17 mouse cellular contexts compared by ENCODE assay signal in the genomic region with DNA sequence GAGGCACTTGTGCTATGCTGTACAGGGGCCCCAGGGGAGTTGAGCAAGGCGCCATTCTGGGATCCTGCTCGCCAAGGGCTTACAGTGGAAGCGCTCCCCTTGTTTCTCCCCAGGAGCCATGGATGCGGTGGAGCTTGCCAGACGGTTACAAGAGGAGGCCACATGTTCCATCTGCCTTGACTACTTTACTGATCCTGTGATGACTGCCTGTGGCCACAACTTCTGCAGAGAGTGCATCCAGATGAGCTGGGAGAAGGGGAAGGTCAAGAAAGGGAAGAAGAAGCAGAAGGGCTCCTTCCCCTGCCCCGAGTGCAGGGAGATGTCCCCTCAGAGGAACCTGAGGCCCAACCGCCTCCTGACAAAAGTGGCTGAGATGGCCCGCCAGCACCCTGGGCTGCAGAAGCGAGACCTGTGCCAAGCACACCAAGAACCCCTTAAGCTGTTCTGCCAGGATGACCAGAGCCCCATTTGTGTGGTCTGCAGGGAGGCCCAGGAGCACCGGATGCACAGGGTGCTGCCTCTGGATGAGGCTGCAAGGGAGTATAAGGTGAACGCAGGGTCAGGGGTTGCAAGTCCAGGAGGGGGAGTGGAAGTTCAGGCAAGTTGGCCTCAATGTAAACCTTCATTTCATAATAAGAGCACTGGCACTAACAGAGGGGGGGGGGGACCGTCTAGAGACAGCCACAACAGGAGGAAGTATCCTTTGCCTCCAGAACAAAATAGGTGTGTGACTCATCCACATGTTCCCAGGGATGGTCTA. TPM values are rescaled to one million over a fixed set of nuclear protein-coding genes. Genes with fewer than 3 reads are reported as not detected.
DNase-seq lines count a peak whose midpoint lies in the region; ATAC-seq and TF ChIP-seq lines count a peak whose summit lies in the region.
"Had no signal": no experiment of that assay in that cellular context is flagged by ENCODE, and none has a peak within 500 bp of the region (broad histone marks: within the 10 kb centered on the region; RNA-seq: fewer than 3 reads in every experiment).

No protein-coding gene starts in this region.

- 0 out of 2 replicates have a peak overlapping the region, but pooled peaks have one; percentile 24 for H3K27ac ChIP-seq in hindbrain, embryonic 11.5 days (ENCODE audit: low read depth, low read length)
- H3K27ac ChIP-seq in hindbrain, embryonic 14.5 days: no peak overlapping the region
- no peak overlapping the region for H3K27ac ChIP-seq in testis, adult 2 months (ENCODE audit: control insufficient read depth, insufficient read depth, low read depth, low read length)
- no peak overlapping the region for H3K27ac ChIP-seq in hindbrain, embryonic 13.5 days
- H3K27ac ChIP-seq: limb, embryonic 15.5 days had no signal

- H3K36me3 ChIP-seq in hindbrain, embryonic 11.5 days (ENCODE audit: control insufficient read depth, insufficient read depth, low read length): no peaks in the 10 kb centered on the region
- no peaks in the 10 kb centered on the region; the same call in 1 of the 2 replicates for H3K36me3 ChIP-seq in hindbrain, embryonic 14.5 days (replicated peaks; ENCODE audit: control insufficient read depth, insufficient read depth)
- no peaks in the 10 kb centered on the region for H3K36me3 ChIP-seq in testis, adult 2 months (ENCODE audit: control insufficient read depth, insufficient read depth, low read length)
- peaks cover 22% of the 10 kb centered on the region for H3K36me3 ChIP-seq in hindbrain, embryonic 13.5 days

- H3K9me3 ChIP-seq in hindbrain, embryonic 11.5 days (ENCODE audit: control insufficient read depth, low read length): no peaks in the 10 kb centered on the region
- no peaks in the 10 kb centered on the region for H3K9me3 ChIP-seq in hindbrain, embryonic 14.5 days (ENCODE audit: control insufficient read depth, low read length)
- no peaks in the 10 kb centered on the region for H3K9me3 ChIP-seq in hindbrain, embryonic 13.5 days
- H3K9me3 ChIP-seq: limb, embryonic 15.5 days had no signal

- H3K9ac ChIP-seq in hindbrain, embryonic 11.5 days (ENCODE audit: low read depth, low read length): no peak overlapping the region
- no peak overlapping the region for H3K9ac ChIP-seq in hindbrain, embryonic 14.5 days
- H3K9ac ChIP-seq in hindbrain, embryonic 13.5 days: peak overlapping the region; percentile 53; the same call in 1 of the 2 replicates
- H3K9ac ChIP-seq: limb, embryonic 15.5 days had no signal

- TF ChIP-seq POLR2A in testis, adult 2 months (IDR thresholded peaks at IDR 0.05; ENCODE audit: control insufficient read depth, low read depth, low read length): no peak

- H3K4me3 ChIP-seq in hindbrain, embryonic 11.5 days (ENCODE audit: low read depth, low read length): no peak overlapping the region; the same call in 1 of the 2 replicates
- no peak overlapping the region for H3K4me3 ChIP-seq in hindbrain, embryonic 14.5 days (replicated peaks; ENCODE audit: low read length)
- H3K4me3 ChIP-seq in testis, adult 2 months (ENCODE audit: control insufficient read depth, low read depth, low read length): peak overlapping the region; percentile 76
- H3K4me3 ChIP-seq in hindbrain, embryonic 13.5 days: no peak overlapping the region
- H3K4me3 ChIP-seq: limb, embryonic 15.5 days had no signal

- ATAC-seq in hindbrain, embryonic 11.5 days (ENCODE audit: low FRiP score): no peak; the same call in 1 of the 2 replicates
- ATAC-seq in hindbrain, embryonic 14.5 days (ENCODE audit: low FRiP score): no peak
- ATAC-seq in hindbrain, embryonic 13.5 days (ENCODE audit: low FRiP score): no peak
- ATAC-seq: forebrain, embryonic 16.5 days had no signal

- 56% methylated on average over 12 of the region's 12 CpGs for WGBS in hindbrain, embryonic 11.5 days
- WGBS in hindbrain, embryonic 14.5 days: 43% methylated on average over 12 of the region's 12 CpGs
- 49% methylated on average over 12 of the region's 12 CpGs for WGBS in hindbrain, embryonic 13.5 days

- no peak overlapping the region for H3K4me2 ChIP-seq in hindbrain, embryonic 11.5 days (replicated peaks; ENCODE audit: low read depth, low read length)
- H3K4me2 ChIP-seq in hindbrain, embryonic 14.5 days (replicated peaks): no peak overlapping the region
- H3K4me2 ChIP-seq in hindbrain, embryonic 13.5 days: no peak overlapping the region
- H3K4me2 ChIP-seq: limb, embryonic 15.5 days had no signal

- H3K4me1 ChIP-seq in hindbrain, embryonic 11.5 days (replicated peaks; ENCODE audit: control insufficient read depth, insufficient read depth, low read length): 0 out of 2 replicates have a peak, but pooled peaks cover 2% of the 10 kb centered on the region
- no peaks in the 10 kb centered on the region for H3K4me1 ChIP-seq in hindbrain, embryonic 14.5 days (replicated peaks; ENCODE audit: control insufficient read depth, insufficient read depth, low read length)
- peaks cover 5% of the 10 kb centered on the region for H3K4me1 ChIP-seq in testis, adult 2 months (ENCODE audit: control insufficient read depth, insufficient read depth, low read length)
- H3K4me1 ChIP-seq in hindbrain, embryonic 13.5 days (replicated peaks): peaks cover 13% of the 10 kb centered on the region

- DNase-seq in hindbrain, embryonic 11.5 days (ENCODE audit: low spot score): no peak
- DNase-seq in hindbrain, embryonic 14.5 days (ENCODE audit: low spot score): no peak
- DNase-seq in testis, postnatal 14 days (ENCODE audit: low spot score): no peak
- peak; percentile 62 for DNase-seq in yolk sac, embryonic 10.5 days (ENCODE audit: low spot score)
- no peak for DNase-seq in left cerebral cortex, postnatal 25 days (ENCODE audit: low spot score in 2 of 2)
- DNase-seq in gastrocnemius, postnatal 10 days: no peak
- DNase-seq: adrenal gland, postnatal 10 days; cerebellum, postnatal 36 days; gastrocnemius, postnatal 36 days; kidney, postnatal 36 days; layer of hippocampus, postnatal 36 days; lung, postnatal 36 days had no signal

- intact Hi-C loops in left cerebral cortex, postnatal 25 days (cut with DNase I): loop anchor here (5.0 kb wide), 1 partner anchor 217 kb away; the partner anchor contains the start of gene Gjc2

- no peak for TF ChIP-seq CTCF in testis, adult 2 months (IDR thresholded peaks at IDR 0.05; ENCODE audit: control insufficient read depth, insufficient read depth, insufficient replicate concordance, low read depth, low read length)

- H3K27me3 ChIP-seq in hindbrain, embryonic 11.5 days (ENCODE audit: control insufficient read depth, insufficient read depth, low read length): peaks cover 6% of the 10 kb centered on the region
- no peaks in the 10 kb centered on the region; the same call in 1 of the 2 replicates for H3K27me3 ChIP-seq in hindbrain, embryonic 14.5 days (ENCODE audit: control insufficient read depth, insufficient read depth, low read length)
- H3K27me3 ChIP-seq in testis, adult 2 months (ENCODE audit: control insufficient read depth, insufficient read depth, low read length): no peaks in the 10 kb centered on the region
- peaks cover 8% of the 10 kb centered on the region; the same call in 1 of the 2 replicates for H3K27me3 ChIP-seq in hindbrain, embryonic 13.5 days

RNA-seq across cellular contexts. Expression of gene Hist3h2a, which starts 10.7 kb away (rescaled TPM):
- polyA plus RNA-seq in hindbrain, embryonic 11.5 days (2014; fragmentation: Nextera tagmentation; extraction: Ambion mirVana): 71.2 and 75.2 TPM in 2 replicates
- 86.9 and 94.9 TPM in 2 replicates for polyA plus RNA-seq in hindbrain, embryonic 14.5 days (2014; fragmentation: Nextera tagmentation; extraction: Ambion mirVana)
- 6.4 and 6.5 TPM in 2 replicates for polyA plus RNA-seq in testis, adult 2 months (2012; rRNA removed)
- 138 and 142 TPM in 2 replicates for polyA plus RNA-seq in hindbrain, embryonic 13.5 days (2015; fragmentation: Nextera tagmentation; extraction: Ambion mirVana)
- 10 to 100 TPM; 62.2 to 64.8 TPM for total RNA-seq in left cerebral cortex, postnatal 25 days (2021)
- total RNA-seq in gastrocnemius, postnatal 10 days (2021): 10 to 100 TPM; 25.1 to 25.6 TPM

RNA-seq across cellular contexts. Expression of gene Trim17, which starts 10.7 kb away (rescaled TPM):
- polyA plus RNA-seq in hindbrain, embryonic 11.5 days (2014; fragmentation: Nextera tagmentation; extraction: Ambion mirVana): 0.36 and 0.73 TPM in 2 replicates
- 0.76 and 1.1 TPM in 2 replicates for polyA plus RNA-seq in hindbrain, embryonic 14.5 days (2014; fragmentation: Nextera tagmentation; extraction: Ambion mirVana)
- 166 and 167 TPM in 2 replicates for polyA plus RNA-seq in testis, adult 2 months (2012; rRNA removed)
- 1.6 TPM in 2 replicates for polyA plus RNA-seq in hindbrain, embryonic 13.5 days (2015; fragmentation: Nextera tagmentation; extraction: Ambion mirVana)
- 1 to 10 TPM; 5.4 TPM for total RNA-seq in left cerebral cortex, postnatal 25 days (2021)
- under 1 TPM; 0.14 TPM for total RNA-seq in gastrocnemius, postnatal 10 days (2021)
- total RNA-seq: hematopoietic stem cell, adult 5-6 weeks had no signal

RNA-seq across cellular contexts. Expression of gene Trim11, which starts 12.7 kb away (rescaled TPM):
- polyA plus RNA-seq in hindbrain, embryonic 11.5 days (2014; fragmentation: Nextera tagmentation; extraction: Ambion mirVana): 15.7 and 18.2 TPM in 2 replicates
- 18.9 and 22.1 TPM in 2 replicates for polyA plus RNA-seq in hindbrain, embryonic 14.5 days (2014; fragmentation: Nextera tagmentation; extraction: Ambion mirVana)
- 44.1 and 48.9 TPM in 2 replicates for polyA plus RNA-seq in testis, adult 2 months (2012; rRNA removed)
- polyA plus RNA-seq in hindbrain, embryonic 13.5 days (2015; fragmentation: Nextera tagmentation; extraction: Ambion mirVana): 20.8 and 21.8 TPM in 2 replicates
- 10 to 100 TPM; 21.5 to 23.7 TPM for total RNA-seq in left cerebral cortex, postnatal 25 days (2021)
- 10 to 100 TPM; 11.1 to 15.4 TPM for total RNA-seq in gastrocnemius, postnatal 10 days (2021)

RNA-seq across cellular contexts. Expression of gene Hist3h2ba, which starts 16.5 kb away (rescaled TPM):
- 108 and 114 TPM in 2 replicates for polyA plus RNA-seq in hindbrain, embryonic 11.5 days (2014; fragmentation: Nextera tagmentation; extraction: Ambion mirVana)
- 109 and 138 TPM in 2 replicates for polyA plus RNA-seq in hindbrain, embryonic 14.5 days (2014; fragmentation: Nextera tagmentation; extraction: Ambion mirVana)
- polyA plus RNA-seq in testis, adult 2 months (2012; rRNA removed): 8.7 and 8.9 TPM in 2 replicates
- 285 and 298 TPM in 2 replicates for polyA plus RNA-seq in hindbrain, embryonic 13.5 days (2015; fragmentation: Nextera tagmentation; extraction: Ambion mirVana)
- 100 to 1,000 TPM in 1 of 2 experiments, 10 to 100 TPM in 1; 90.4 to 111 TPM for total RNA-seq in left cerebral cortex, postnatal 25 days (2021)
- 1 to 10 TPM; 7.3 to 8.0 TPM for total RNA-seq in gastrocnemius, postnatal 10 days (2021)

RNA-seq across cellular contexts. Expression of gene Rnf187, which starts 26.5 kb away (rescaled TPM):
- 395 and 419 TPM in 2 replicates for polyA plus RNA-seq in hindbrain, embryonic 11.5 days (2014; fragmentation: Nextera tagmentation; extraction: Ambion mirVana)
- 682 and 743 TPM in 2 replicates for polyA plus RNA-seq in hindbrain, embryonic 14.5 days (2014; fragmentation: Nextera tagmentation; extraction: Ambion mirVana)
- polyA plus RNA-seq in testis, adult 2 months (2012; rRNA removed): 215 and 247 TPM in 2 replicates
- polyA plus RNA-seq in hindbrain, embryonic 13.5 days (2015; fragmentation: Nextera tagmentation; extraction: Ambion mirVana): 522 and 540 TPM in 2 replicates
- 100 to 1,000 TPM; 480 to 498 TPM for total RNA-seq in left cerebral cortex, postnatal 25 days (2021)
- total RNA-seq in gastrocnemius, postnatal 10 days (2021): 100 to 1,000 TPM; 160 to 172 TPM

Comparison
In these comparisons a context has a peak if more than half of its experiments do, and no peak if none do; other contexts are left out.
1. RNA of gene Trim17, which starts 10.7 kb away (polyA plus RNA-seq): 166 to 167 TPM in testis, adult 2 months; 1.6 TPM in hindbrain, embryonic 13.5 days, 0.76 to 1.1 TPM in hindbrain, embryonic 14.5 days and 0.36 to 0.73 TPM in hindbrain, embryonic 11.5 days; every median in the first group is over 10 times any median in the second.